Mouse (Mus musculus) ES-E14 (cell line): Measurements from ENCODE around the gene Rnft1.
A peak's percentile ranks its signal among the peaks of the same experiment; 100 is the strongest.

Experiments
- CHD2 ChIP-seq: IDR thresholded peaks from 2 replicates; pipeline ENCODE4 v1.6.1; 2014; ENCODE audit warnings: mild to moderate bottlenecking, low read depth, low read length, inconsistent platforms
- HCFC1 ChIP-seq: IDR thresholded peaks from 2 replicates; pipeline ENCODE4 v1.6.1; 2012; ENCODE audit warnings: low read length, inconsistent platforms, borderline replicate concordance; ENCODE audit not compliant: insufficient read depth
- MAFK ChIP-seq: IDR thresholded peaks from 2 replicates; pipeline ENCODE4 v1.6.1; 2014; ENCODE audit warnings: mild to moderate bottlenecking, low read depth, low read length, inconsistent platforms; ENCODE audit not compliant: insufficient read depth
- ZC3H11A ChIP-seq: IDR thresholded peaks from 2 replicates; pipeline ENCODE4 v1.6.1; 2012; ENCODE audit warnings: low read depth, mild to moderate bottlenecking, inconsistent platforms, low read length, borderline replicate concordance
- ZNF384 ChIP-seq: IDR thresholded peaks from 2 replicates; pipeline ENCODE4 v1.6.1; 2012; ENCODE audit warnings: low read depth, low read length, inconsistent platforms

GRCm38 (mm10) chr11:86544639-86545299 lies 60.3 kb downstream of the Rnft1 start, which contains the start of the genes Rps6kb1 and Tubd1:
- TF ChIP-seq ZC3H11A (no peak), CHD2 (no peak), HCFC1 (peak; percentile 92), MAFK (peak; percentile 35; the same call in 1 of the 2 replicates), ZNF384 (peak; percentile 94)
